Mouse (Mus musculus): ENCODE measurements at regions not wholly inside any gene's neighbourhood (a gene's known extent, or its start where the extent isn't known, plus 50 kb on each side); places are given as distances from the start of the nearest gene placed in this dataset.
A peak's percentile ranks its signal among the peaks of the same experiment; 100 is the strongest.
"Not testable (repeated sequence)": the region's sequence is repeated elsewhere in the genome, so short reads cannot be mapped to it uniquely, and the experiment has no call there.

GRCm38 (mm10) chr6:9820311-9821243 lies 872.3 kb downstream of the Nxph1 start:
- peak; percentile 97 for ATAC-seq (ENCODE audit: low read depth)
- Histone ChIP-seq H3K4me2 (ENCODE audit: low read depth, low read length) (no peak overlapping the region), H3K4me3 (ENCODE audit: low read depth, low read length) (no peak overlapping the region), H3K9me3 (ENCODE audit: control insufficient read depth, low read length) (no peaks in the 10 kb centered on the region), H3K9ac (replicated peaks; ENCODE audit: low read depth, low read length) (no peak overlapping the region), H3K36me3 (ENCODE audit: control insufficient read depth, insufficient read depth, low read length) (no peaks in the 10 kb centered on the region), H3K27ac (ENCODE audit: low read depth, low read length) (no peak overlapping the region), H3K27me3 (ENCODE audit: control insufficient read depth, insufficient read depth, low read length) (no peaks in the 10 kb centered on the region), H3K4me1 (ENCODE audit: control insufficient read depth, insufficient read depth, low read length) (peaks cover 4% of the 10 kb centered on the region; the same call in 1 of the 2 replicates)
- 27% methylated on average over 7 of the region's 7 CpGs for WGBS

- H3K27ac ChIP-seq (ENCODE audit: low read depth, low read length), result no peak overlapping the region
- no peaks in the 10 kb centered on the region for H3K27me3 ChIP-seq (ENCODE audit: control insufficient read depth, insufficient read depth, low read length)
- H3K9ac ChIP-seq (replicated peaks; ENCODE audit: low read depth, low read length), result no peak overlapping the region
- peak; percentile 76 for ATAC-seq (ENCODE audit: low read depth)
- H3K4me2 ChIP-seq (ENCODE audit: low read depth, low read length), result no peak overlapping the region
- WGBS, result 40% methylated on average over 5 of the region's 5 CpGs
- 0 out of 2 replicates have a peak, but pooled peaks cover 4% of the 10 kb centered on the region for H3K4me1 ChIP-seq (ENCODE audit: control insufficient read depth, insufficient read depth, low read length)
- no peaks in the 10 kb centered on the region for H3K9me3 ChIP-seq (ENCODE audit: control insufficient read depth, low read length)
- H3K36me3 ChIP-seq (ENCODE audit: control insufficient read depth, insufficient read depth, low read length), result no peaks in the 10 kb centered on the region
- no peak overlapping the region for H3K4me3 ChIP-seq (ENCODE audit: low read depth, low read length)
Measured at GRCm38 (mm10) chr6:9834884-9835476, 886.7 kb downstream of the Nxph1 start.

GRCm38 (mm10) chr6:9842391-9842790 lies 894.2 kb downstream of the Nxph1 start:
- WGBS, result 71% methylated on average over 2 of the region's 2 CpGs

GRCm38 (mm10) chr6:9889853-9890252 lies 941.6 kb downstream of the Nxph1 start:
- H3K9ac ChIP-seq (replicated peaks; ENCODE audit: low read depth, low read length); H3K9me3 ChIP-seq (ENCODE audit: control insufficient read depth, low read length); H3K4me2 ChIP-seq (ENCODE audit: low read depth, low read length); H3K4me1 ChIP-seq (ENCODE audit: control insufficient read depth, insufficient read depth, low read length); H3K27ac ChIP-seq (ENCODE audit: low read depth, low read length); H3K4me3 ChIP-seq (ENCODE audit: low read depth, low read length); H3K36me3 ChIP-seq (ENCODE audit: control insufficient read depth, insufficient read depth, low read length); H3K27me3 ChIP-seq (ENCODE audit: control insufficient read depth, insufficient read depth, low read length): not testable (repeated sequence)
- peak; percentile 100 for ATAC-seq (ENCODE audit: low read depth)
- 86% methylated on average over 8 of the region's 8 CpGs for WGBS

More at GRCm38 (mm10) chr6:9842391-9842790, 894.2 kb downstream of the Nxph1 start:
- no peak overlapping the region for H3K4me2 ChIP-seq (ENCODE audit: low read depth, low read length)
- ATAC-seq (ENCODE audit: low read depth), result no peak
- no peak overlapping the region for H3K27ac ChIP-seq (ENCODE audit: low read depth, low read length)
- H3K36me3 ChIP-seq (ENCODE audit: control insufficient read depth, insufficient read depth, low read length), result no peaks in the 10 kb centered on the region
- H3K4me3 ChIP-seq (ENCODE audit: low read depth, low read length), result no peak overlapping the region
- H3K9ac ChIP-seq (replicated peaks; ENCODE audit: low read depth, low read length), result no peak overlapping the region
- H3K4me1 ChIP-seq (ENCODE audit: control insufficient read depth, insufficient read depth, low read length), result no peaks in the 10 kb centered on the region
- no peaks in the 10 kb centered on the region for H3K9me3 ChIP-seq (ENCODE audit: control insufficient read depth, low read length)
- no peaks in the 10 kb centered on the region for H3K27me3 ChIP-seq (ENCODE audit: control insufficient read depth, insufficient read depth, low read length)
